ENCODE assay signal across 8 mouse cellular contexts in the genomic region with DNA sequence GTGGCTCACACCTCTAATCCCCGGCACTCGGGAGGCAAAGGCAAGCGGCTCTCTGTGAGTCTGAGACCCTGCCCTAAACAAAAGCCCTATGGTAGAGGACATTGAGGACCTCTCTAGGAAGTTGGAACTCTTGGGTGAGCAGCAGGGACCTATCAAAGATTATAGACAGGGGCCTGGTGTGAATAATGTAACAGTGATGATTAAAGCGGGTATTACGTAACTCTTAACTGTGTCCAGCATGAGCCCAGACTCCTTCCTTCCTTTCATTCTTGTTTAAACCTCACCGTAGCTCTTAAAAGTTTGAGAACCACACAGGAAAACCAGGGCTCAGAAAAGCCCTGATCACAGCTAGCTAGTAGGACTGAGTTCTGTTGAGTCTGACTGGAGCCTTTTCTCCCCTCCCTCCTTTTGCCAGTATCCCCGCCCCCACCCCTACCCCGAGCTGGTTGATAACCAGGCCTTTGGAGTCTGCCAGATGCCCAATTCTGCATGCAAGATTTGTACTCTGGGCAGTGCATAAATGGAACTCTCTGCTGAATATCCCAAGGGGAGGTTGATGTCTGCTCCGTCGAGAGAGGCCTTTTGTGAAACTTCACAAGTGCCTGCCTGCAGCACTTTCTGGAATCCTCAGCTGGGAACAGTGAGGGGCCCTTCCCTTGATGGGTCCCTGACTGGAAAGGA. TPM values are rescaled to one million over a fixed set of nuclear protein-coding genes. Genes with fewer than 3 reads are reported as not detected.
A peak's percentile ranks its signal among the peaks of the same experiment; 100 is the strongest.
DNase-seq lines count a peak whose midpoint lies in the region; ATAC-seq lines count a peak whose summit lies in the region.

No protein-coding gene starts in this region.

- peaks cover 11% of the 10 kb centered on the region; the same call in 1 of the 2 replicates for H3K36me3 ChIP-seq in embryonic facial prominence, embryonic 10.5 days (replicated peaks)

- no peak for ATAC-seq in CD4-positive, CD25-positive, alpha-beta regulatory T cell, adult 4 months

- H3K27me3 ChIP-seq in embryonic facial prominence, embryonic 10.5 days (replicated peaks; ENCODE audit: low read depth, poor library complexity, severe bottlenecking) = peaks cover 5% of the 10 kb centered on the region; the same call in 1 of the 2 replicates

- peak; percentile 54 for DNase-seq in NIH3T3 (ENCODE audit: low read depth)
- no peak for DNase-seq in embryonic facial prominence, embryonic 10.5 days (ENCODE audit: low spot score)
- peak; percentile 29 for DNase-seq in heart, postnatal 4 days
- peak; percentile 56 for DNase-seq in lung, postnatal 36 days
- DNase-seq in adrenal gland, adult 2 months = no peak
- no peak for DNase-seq in ovary, postnatal 36 days (ENCODE audit: low spot score)
- no peak for DNase-seq in spleen, adult 18-20 months

- H3K27ac ChIP-seq in embryonic facial prominence, embryonic 10.5 days (replicated peaks) = peak overlapping the region; percentile 12; the same call in 1 of the 2 replicates

- no peaks in the 10 kb centered on the region for H3K9me3 ChIP-seq in embryonic facial prominence, embryonic 10.5 days

- WGBS in embryonic facial prominence, embryonic 10.5 days = 64% methylated on average over 10 of the region's 10 CpGs

- no peak overlapping the region for H3K4me3 ChIP-seq in embryonic facial prominence, embryonic 10.5 days

- H3K4me1 ChIP-seq in embryonic facial prominence, embryonic 10.5 days = peaks cover 49% of the 10 kb centered on the region

RNA-seq across cellular contexts. Expression of a gene that starts 4.6 kb away (rescaled TPM):
- polyA plus RNA-seq in embryonic facial prominence, embryonic 10.5 days (2016; fragmentation: Nextera tagmentation; extraction: Ambion mirVana) = 8.4 and 8.7 TPM in 2 replicates
- total RNA-seq in heart, postnatal 4 days (2021) = 10 to 100 TPM; 19.2 to 19.8 TPM
- 10 to 100 TPM in 1 of 2 experiments, 1 to 10 TPM in 1; 9.8 to 13.6 TPM for total RNA-seq in adrenal gland, adult 2 months (2021)
- polyA plus RNA-seq in adrenal gland, adult 2 months (2012; rRNA removed) = 56.8 and 67.8 TPM in 2 replicates
- 1 to 10 TPM; 4.2 to 8.1 TPM for polyA plus RNA-seq in CD4-positive, CD25-positive, alpha-beta regulatory T cell, adult 4 months (2017; shearing (Covaris generic))

RNA-seq across cellular contexts. Expression of a gene that starts 27.3 kb away (rescaled TPM):
- not detected in 2 replicates for polyA plus RNA-seq in embryonic facial prominence, embryonic 10.5 days (2016; fragmentation: Nextera tagmentation; extraction: Ambion mirVana)
- total RNA-seq in heart, postnatal 4 days (2021) = not detected
- total RNA-seq in adrenal gland, adult 2 months (2021) = not detected
- polyA plus RNA-seq in adrenal gland, adult 2 months (2012; rRNA removed) = not detected in 2 replicates
- polyA plus RNA-seq in CD4-positive, CD25-positive, alpha-beta regulatory T cell, adult 4 months (2017; shearing (Covaris generic)) = 1 to 10 TPM; 5.2 to 6.9 TPM

RNA-seq across cellular contexts. Expression of a gene that starts 29.9 kb away (rescaled TPM):
- polyA plus RNA-seq in embryonic facial prominence, embryonic 10.5 days (2016; fragmentation: Nextera tagmentation; extraction: Ambion mirVana) = 88.1 and 92.1 TPM in 2 replicates
- 10 to 100 TPM; 27.7 to 29.5 TPM for total RNA-seq in heart, postnatal 4 days (2021)
- total RNA-seq in adrenal gland, adult 2 months (2021) = 10 to 100 TPM; 13.5 to 15.0 TPM
- 11.7 and 12.5 TPM in 2 replicates for polyA plus RNA-seq in adrenal gland, adult 2 months (2012; rRNA removed)
- polyA plus RNA-seq in CD4-positive, CD25-positive, alpha-beta regulatory T cell, adult 4 months (2017; shearing (Covaris generic)) = 10 to 100 TPM; 33.1 to 51.1 TPM

RNA-seq across cellular contexts. Expression of a gene that starts 48.7 kb away (rescaled TPM):
- polyA plus RNA-seq in embryonic facial prominence, embryonic 10.5 days (2016; fragmentation: Nextera tagmentation; extraction: Ambion mirVana) = 11.3 and 11.9 TPM in 2 replicates
- 10 to 100 TPM; 12.1 to 12.7 TPM for total RNA-seq in heart, postnatal 4 days (2021)
- total RNA-seq in adrenal gland, adult 2 months (2021) = 10 to 100 TPM; 32.0 to 33.2 TPM
- polyA plus RNA-seq in adrenal gland, adult 2 months (2012; rRNA removed) = 19.0 and 32.8 TPM in 2 replicates
- 1 to 10 TPM; 3.4 to 4.3 TPM for polyA plus RNA-seq in CD4-positive, CD25-positive, alpha-beta regulatory T cell, adult 4 months (2017; shearing (Covaris generic))

Comparison
In these comparisons a context has a peak if more than half of its experiments do, and no peak if none do; other contexts are left out.
1. DNase-seq: peak in NIH3T3 (single experiment), heart, postnatal 4 days (single experiment) and lung, postnatal 36 days (single experiment); none in embryonic facial prominence, embryonic 10.5 days (single experiment), adrenal gland, adult 2 months (single experiment), ovary, postnatal 36 days (single experiment) and spleen, adult 18-20 months (0 of 2).